Mouse (Mus musculus) liver, embryonic 13.5 days (tissue): ENCODE results near the gene Slc25a13. TPM values are rescaled to one million over a fixed set of nuclear protein-coding genes. Genes with fewer than 3 reads are reported as not detected.

ENCODE experiments used
- ATAC-seq: fragments of 200-750 bp; cut with Nextera tagmentation; 2 replicates; pipeline ENCODE4 v1.8.0; 2017; ENCODE audit warnings: low read depth, mild to moderate bottlenecking, moderate number of reproducible peaks, moderate library complexity
- DNase-seq: peaks from one replicate; pipeline ENCODE4 v3.0.0; 2022
- H3K27ac ChIP-seq: fragments of 300-500 bp; sonication (generic); 2 replicates; pipeline ENCODE4 v1.5.1; 2015; ENCODE audit warnings: moderate library complexity, mild to moderate bottlenecking, inconsistent platforms
- H3K27me3 ChIP-seq: fragments of 300-500 bp; sonication (generic); 2 replicates; pipeline ENCODE4 v1.6.1; 2015; ENCODE audit warnings: mild to moderate bottlenecking, inconsistent platforms
- H3K36me3 ChIP-seq: fragments of 300-500 bp; sonication (generic); 2 replicates; pipeline ENCODE4 v1.6.1; 2015; ENCODE audit warnings: mild to moderate bottlenecking, inconsistent platforms
- H3K4me1 ChIP-seq: fragments of 300-500 bp; sonication (generic); replicated peaks from 2 replicates; pipeline ENCODE4 v1.6.1; 2015; ENCODE audit warnings: inconsistent platforms
- H3K4me2 ChIP-seq: fragments of 300-500 bp; sonication (generic); 2 replicates; pipeline ENCODE4 v1.6.1; 2015; ENCODE audit warnings: inconsistent platforms, mild to moderate bottlenecking, moderate library complexity
- H3K4me3 ChIP-seq: fragments of 300-500 bp; sonication (generic); replicated peaks from 2 replicates; pipeline ENCODE4 v1.5.1; 2015; ENCODE audit warnings: mild to moderate bottlenecking, inconsistent platforms
- H3K9ac ChIP-seq: fragments of 300-500 bp; sonication (generic); 2 replicates; pipeline ENCODE4 v1.6.1; 2015; ENCODE audit warnings: mild to moderate bottlenecking, inconsistent platforms
- H3K9me3 ChIP-seq: fragments of 300-500 bp; sonication (generic); replicated peaks from 2 replicates; pipeline ENCODE4 v1.6.1; 2016; ENCODE audit warnings: inconsistent platforms
- WGBS: fragments of 180-500 bp; shearing (Covaris S2); methylation state at CpG from one replicate; pipeline ENCODE4 v1.1.7; 2015; ENCODE audit not compliant: insufficient replicate concordance; 5-methylcytosine and 5-hydroxymethylcytosine counted together
- polyA plus RNA-seq: library from polyadenylated mRNA; unstranded; fragments of >200 nt; fragmentation: Nextera tagmentation; extraction: Ambion mirVana; gene quantifications from 2 replicates; pipeline ENCODE4 v1.2.1, GENCODE M21; 2015

The Slc25a13 gene
- polyA plus RNA-seq, 1 experiment from 2014 or later: 30.1 TPM

- no peaks in the 10 kb centered on the region for H3K27me3 ChIP-seq
- no peak overlapping the region for H3K27ac ChIP-seq
- no peaks in the 10 kb centered on the region for H3K4me1 ChIP-seq
- H3K4me2 ChIP-seq: no peak overlapping the region
- H3K9ac ChIP-seq: no peak overlapping the region
- DNase-seq: no peak
- WGBS: 67% methylated on average over 10 of the region's 10 CpGs
- no peak for ATAC-seq
- H3K9me3 ChIP-seq: no peaks in the 10 kb centered on the region
- H3K4me3 ChIP-seq: no peak overlapping the region
- H3K36me3 ChIP-seq: peaks cover 36% of the 10 kb centered on the region
Observed at GRCm38 (mm10) chr6:6112767-6113528, 104.0 kb downstream of the Slc25a13 start.

GRCm38 (mm10) chr6:6107419-6107966 lies 109.5 kb downstream of the Slc25a13 start:
- DNase-seq (no peak), ATAC-seq (no peak)
- Histone ChIP-seq H3K9me3 (no peaks in the 10 kb centered on the region), H3K27me3 (no peaks in the 10 kb centered on the region), H3K9ac (no peak overlapping the region), H3K4me3 (no peak overlapping the region), H3K4me1 (peaks cover 5% of the 10 kb centered on the region), H3K4me2 (no peak overlapping the region), H3K27ac (no peak overlapping the region), H3K36me3 (peaks cover 24% of the 10 kb centered on the region)
- 66% methylated on average over 5 of the region's 5 CpGs for WGBS

- ATAC-seq (no peak), DNase-seq (no peak)
- WGBS: 79% methylated on average over 9 of the region's 9 CpGs
- no peak overlapping the region for H3K4me3 ChIP-seq
- H3K27ac ChIP-seq: no peak overlapping the region
- H3K9me3 ChIP-seq: no peaks in the 10 kb centered on the region
- H3K36me3 ChIP-seq: peaks cover 20% of the 10 kb centered on the region
- no peak overlapping the region for H3K9ac ChIP-seq
- no peak overlapping the region for H3K4me2 ChIP-seq
- H3K27me3 ChIP-seq: no peaks in the 10 kb centered on the region
- H3K4me1 ChIP-seq: peaks cover 5% of the 10 kb centered on the region
Observed at GRCm38 (mm10) chr6:6105586-6105985, 111.4 kb downstream of the Slc25a13 start.

- Histone ChIP-seq H3K36me3 (peaks cover 19% of the 10 kb centered on the region), H3K9me3 (no peaks in the 10 kb centered on the region), H3K4me3 (no peak overlapping the region), H3K27ac (no peak overlapping the region), H3K4me2 (no peak overlapping the region), H3K9ac (no peak overlapping the region), H3K27me3 (no peaks in the 10 kb centered on the region), H3K4me1 (peaks cover 5% of the 10 kb centered on the region)
- ATAC-seq (no peak), DNase-seq (no peak)
- 86% methylated on average over 2 of the region's 2 CpGs for WGBS
Observed at GRCm38 (mm10) chr6:6103469-6103868, 113.5 kb downstream of the Slc25a13 start.

GRCm38 (mm10) chr6:6101605-6102004 lies 115.4 kb downstream of the Slc25a13 start:
- H3K9me3 ChIP-seq: no peaks in the 10 kb centered on the region
- no peak for DNase-seq
- no peaks in the 10 kb centered on the region for H3K27me3 ChIP-seq
- peaks cover 14% of the 10 kb centered on the region; the same call in 1 of the 2 replicates for H3K36me3 ChIP-seq
- 74% methylated on average over 4 of the region's 4 CpGs for WGBS
- peaks cover 5% of the 10 kb centered on the region for H3K4me1 ChIP-seq
- no peak for ATAC-seq
- no peak overlapping the region for H3K27ac ChIP-seq
- H3K4me3 ChIP-seq: no peak overlapping the region
- no peak overlapping the region for H3K4me2 ChIP-seq
- no peak overlapping the region for H3K9ac ChIP-seq

GRCm38 (mm10) chr6:6100892-6101480 lies 116.0 kb downstream of the Slc25a13 start:
- DNase-seq (no peak), ATAC-seq (no peak)
- no peaks in the 10 kb centered on the region for H3K27me3 ChIP-seq
- no peaks in the 10 kb centered on the region for H3K9me3 ChIP-seq
- peaks cover 5% of the 10 kb centered on the region for H3K4me1 ChIP-seq
- peaks cover 15% of the 10 kb centered on the region; the same call in 1 of the 2 replicates for H3K36me3 ChIP-seq
- WGBS: 59% methylated on average over 9 of the region's 9 CpGs
- no peak overlapping the region for H3K4me3 ChIP-seq
- H3K27ac ChIP-seq: no peak overlapping the region
- no peak overlapping the region for H3K4me2 ChIP-seq
- no peak overlapping the region for H3K9ac ChIP-seq

GRCm38 (mm10) chr6:6093978-6094377 lies 123.0 kb downstream of the Slc25a13 start:
- Histone ChIP-seq H3K4me2 (no peak overlapping the region), H3K4me1 (no peaks in the 10 kb centered on the region), H3K27me3 (no peaks in the 10 kb centered on the region), H3K4me3 (no peak overlapping the region), H3K9ac (no peak overlapping the region), H3K27ac (no peak overlapping the region), H3K9me3 (no peaks in the 10 kb centered on the region), H3K36me3 (peaks cover 19% of the 10 kb centered on the region; the same call in 1 of the 2 replicates)
- ATAC-seq (no peak), DNase-seq (no peak)
- 68% methylated on average over 3 of the region's 3 CpGs for WGBS

GRCm38 (mm10) chr6:6093522-6093921 lies 123.5 kb downstream of the Slc25a13 start:
- H3K36me3 ChIP-seq: peaks cover 17% of the 10 kb centered on the region; the same call in 1 of the 2 replicates
- no peak overlapping the region for H3K4me3 ChIP-seq
- no peak overlapping the region for H3K4me2 ChIP-seq
- DNase-seq (no peak), ATAC-seq (no peak)
- WGBS: 46% methylated on average over 3 of the region's 3 CpGs
- H3K9ac ChIP-seq: no peak overlapping the region
- H3K4me1 ChIP-seq: no peaks in the 10 kb centered on the region
- H3K9me3 ChIP-seq: no peaks in the 10 kb centered on the region
- no peaks in the 10 kb centered on the region for H3K27me3 ChIP-seq
- H3K27ac ChIP-seq: no peak overlapping the region

- ATAC-seq (no peak), DNase-seq (no peak)
- Histone ChIP-seq H3K36me3 (peaks cover 17% of the 10 kb centered on the region; the same call in 1 of the 2 replicates), H3K9me3 (no peaks in the 10 kb centered on the region), H3K4me3 (no peak overlapping the region), H3K4me1 (no peaks in the 10 kb centered on the region), H3K4me2 (no peak overlapping the region), H3K27me3 (no peaks in the 10 kb centered on the region), H3K9ac (no peak overlapping the region), H3K27ac (no peak overlapping the region)
- 85% methylated on average over 10 of the region's 10 CpGs for WGBS
Observed at GRCm38 (mm10) chr6:6092497-6092896, 124.5 kb downstream of the Slc25a13 start.

GRCm38 (mm10) chr6:6091016-6091415 lies 126.0 kb downstream of the Slc25a13 start:
- Histone ChIP-seq H3K9me3 (no peaks in the 10 kb centered on the region), H3K27ac (no peak overlapping the region), H3K4me1 (no peaks in the 10 kb centered on the region), H3K36me3 (peaks cover 11% of the 10 kb centered on the region; the same call in 1 of the 2 replicates), H3K27me3 (no peaks in the 10 kb centered on the region), H3K4me2 (no peak overlapping the region), H3K9ac (no peak overlapping the region), H3K4me3 (no peak overlapping the region)
- ATAC-seq: no peak
- 75% methylated on average over 3 of the region's 3 CpGs for WGBS
- no peak for DNase-seq

- Histone ChIP-seq H3K36me3 (peaks cover 8% of the 10 kb centered on the region; the same call in 1 of the 2 replicates), H3K4me2 (no peak overlapping the region), H3K9ac (no peak overlapping the region), H3K4me3 (no peak overlapping the region), H3K27me3 (no peaks in the 10 kb centered on the region), H3K4me1 (no peaks in the 10 kb centered on the region), H3K27ac (no peak overlapping the region), H3K9me3 (no peaks in the 10 kb centered on the region)
- WGBS: 76% methylated on average over 4 of the region's 4 CpGs
- DNase-seq (no peak), ATAC-seq (no peak)
Observed at GRCm38 (mm10) chr6:6088151-6088550, 128.8 kb downstream of the Slc25a13 start.
